Mouse (Mus musculus) cerebellum, adult 2 months (tissue): ENCODE measurements around the gene Stum. TPM values are rescaled to one million over a fixed set of nuclear protein-coding genes. Genes with fewer than 3 reads are reported as not detected.

ENCODE experiments used
- DNase-seq, 2 experiments: peaks; one replicate each; pipeline ENCODE4 v3.0.0; 2021
- H3K27ac ChIP-seq: fragments of 200-500 bp; 2 replicates; pipeline ENCODE4 v1.5.1; 2012; ENCODE audit warnings: low read length, control low read depth, inconsistent platforms; ENCODE audit not compliant: insufficient read depth
- H3K27me3 ChIP-seq: fragments of 200-500 bp; 2 replicates; pipeline ENCODE4 v1.6.1; 2012; ENCODE audit warnings: inconsistent platforms, mild to moderate bottlenecking, low read length, moderate library complexity; ENCODE audit not compliant: control insufficient read depth, insufficient read depth
- H3K4me1 ChIP-seq: fragments of 200-500 bp; 2 replicates; pipeline ENCODE4 v1.6.1; 2011; ENCODE audit warnings: low read length; ENCODE audit not compliant: control insufficient read depth, insufficient read depth
- H3K4me3 ChIP-seq: fragments of 200-500 bp; replicated peaks from 2 replicates; pipeline ENCODE3; 2011; ENCODE audit warnings: mild to moderate bottlenecking, low read depth, low read length, control low read depth; ENCODE audit not compliant: insufficient read depth
- CTCF ChIP-seq: fragments of 200-500 bp; IDR thresholded peaks from 2 replicates; pipeline ENCODE4 v1.5.1; 2011; ENCODE audit warnings: low read depth, mild to moderate bottlenecking, control low read depth, low read length, moderate library complexity, borderline replicate concordance; ENCODE audit not compliant: insufficient read depth
- POLR2A ChIP-seq: fragments of 200-500 bp; IDR thresholded peaks from 2 replicates; pipeline ENCODE4 v1.6.1; 2011; ENCODE audit warnings: low read length, control low read depth, borderline replicate concordance; ENCODE audit not compliant: insufficient read depth
- WGBS: fragments of 180-500 bp; shearing (Covaris S2); methylation state at CpG from one replicate; pipeline ENCODE4 v1.1.7; 2018; 5-methylcytosine and 5-hydroxymethylcytosine counted together
- polyA plus RNA-seq: library from polyadenylated mRNA; depleted of rRNA; stranded (reverse); fragments of >200 nt; gene quantifications from 2 replicates; pipeline ENCODE4 v1.2.3, GENCODE M21; 2012; rRNA removed

Stum gene
- polyA plus RNA-seq, 1 experiment, result 7.3 TPM

- Histone ChIP-seq H3K27me3 (no peaks in the 10 kb centered on the region), H3K4me1 (peaks cover 8% of the 10 kb centered on the region), H3K27ac (peak overlapping the region; percentile 11; the same call in 1 of the 2 replicates), H3K4me3 (peak overlapping the region; percentile 46)
- TF ChIP-seq POLR2A (no peak), CTCF (no peak)
- no peak for DNase-seq
- WGBS, result 9% methylated on average over 11 of the region's 11 CpGs
Observed at GRCm38 (mm10) chr1:180387750-180388480, 95.4 kb downstream of the Stum start.

GRCm38 (mm10) chr1:180386951-180387749 lies 96.2 kb downstream of the Stum start:
- Histone ChIP-seq H3K4me1 (peaks cover 8% of the 10 kb centered on the region), H3K27me3 (no peaks in the 10 kb centered on the region), H3K27ac (peak overlapping the region; percentile 11; the same call in 1 of the 2 replicates), H3K4me3 (peak overlapping the region; percentile 58)
- 4% methylated on average over 27 of the region's 27 CpGs for WGBS
- TF ChIP-seq POLR2A, result peak; percentile 59; the same call in 1 of the 2 replicates
- peak; percentile 80 for TF ChIP-seq CTCF
- DNase-seq, result peak; percentile 99

- Histone ChIP-seq H3K4me1 (peaks cover 2% of the 10 kb centered on the region), H3K4me3 (no peak overlapping the region), H3K27ac (no peak overlapping the region), H3K27me3 (no peaks in the 10 kb centered on the region)
- TF ChIP-seq CTCF, result no peak
- TF ChIP-seq POLR2A, result no peak
- WGBS, result 83% methylated on average over 6 of the region's 6 CpGs
- no peak for DNase-seq
Observed at GRCm38 (mm10) chr1:180385308-180385707, 98.0 kb downstream of the Stum start.

- no peak overlapping the region for H3K4me3 ChIP-seq
- 57% methylated on average over 10 of the region's 10 CpGs for WGBS
- DNase-seq, result no peak
- TF ChIP-seq POLR2A (no peak), CTCF (no peak)
- H3K27ac ChIP-seq, result no peak overlapping the region
- no peaks in the 10 kb centered on the region; the same call in 1 of the 2 replicates for H3K4me1 ChIP-seq
- no peaks in the 10 kb centered on the region for H3K27me3 ChIP-seq
Observed at GRCm38 (mm10) chr1:180384486-180384885, 98.8 kb downstream of the Stum start.

- TF ChIP-seq CTCF, result no peak
- TF ChIP-seq POLR2A, result no peak
- Histone ChIP-seq H3K27me3 (no peaks in the 10 kb centered on the region), H3K27ac (no peak overlapping the region), H3K4me1 (no peaks in the 10 kb centered on the region; the same call in 1 of the 2 replicates), H3K4me3 (no peak overlapping the region)
- no peak for DNase-seq
- WGBS, result 96% methylated on average over 8 of the region's 8 CpGs
Observed at GRCm38 (mm10) chr1:180383884-180384283, 99.4 kb downstream of the Stum start.

Other genes starting within 250 kb of the Stum start
- gene Psen2, start 220.1 kb downstream of the Stum start, polyA plus RNA-seq, result 46.6 and 53.2 TPM in 2 replicates
- gene Itpkb, start 153.0 kb downstream of the Stum start, polyA plus RNA-seq, result 31.8 and 34.1 TPM in 2 replicates
- gene Parp1, start 85.4 kb upstream of the Stum start, polyA plus RNA-seq, result 58.1 and 63.1 TPM in 2 replicates
- gene Lin9, start 157.6 kb upstream of the Stum start, polyA plus RNA-seq, result 5.2 and 5.6 TPM in 2 replicates
- gene Mixl1, start 213.5 kb upstream of the Stum start, polyA plus RNA-seq, result not detected in 2 replicates
- gene Acbd3, start 242.5 kb upstream of the Stum start, polyA plus RNA-seq, result 27.2 and 28.1 TPM in 2 replicates